Mouse (Mus musculus) cortical plate, adult 2 months (tissue): Measurements from ENCODE around the gene Prnp.

Experiments used
- CTCF ChIP-seq: fragments of 200-500 bp; IDR thresholded peaks from 2 replicates; pipeline ENCODE4 v1.5.1; 2011; ENCODE audit warnings: mild to moderate bottlenecking, control low read depth, low read length; ENCODE audit not compliant: insufficient read depth; ENCODE audit errors: extremely low read depth
- POLR2A ChIP-seq: fragments of 200-500 bp; IDR thresholded peaks from 2 replicates; pipeline ENCODE4 v1.6.1; 2011; ENCODE audit warnings: mild to moderate bottlenecking, low read length, control low read depth; ENCODE audit not compliant: insufficient read depth; ENCODE audit errors: extremely low read depth

GRCm38 (mm10) chr2:131932275-131932902, 22.7 kb downstream of the Prnp start:
- TF ChIP-seq CTCF, result no peak
- no peak for TF ChIP-seq POLR2A
